Mouse (Mus musculus): ENCODE data around the gene Acer3. TPM values are rescaled to one million over a fixed set of nuclear protein-coding genes. Genes with fewer than 3 reads are reported as not detected.
A peak's percentile ranks its signal among the peaks of the same experiment; 100 is the strongest.

The Acer3 gene
- total RNA-seq, 2 experiments from 2014 or later = 12.9 to 17.3 TPM

DNA sequence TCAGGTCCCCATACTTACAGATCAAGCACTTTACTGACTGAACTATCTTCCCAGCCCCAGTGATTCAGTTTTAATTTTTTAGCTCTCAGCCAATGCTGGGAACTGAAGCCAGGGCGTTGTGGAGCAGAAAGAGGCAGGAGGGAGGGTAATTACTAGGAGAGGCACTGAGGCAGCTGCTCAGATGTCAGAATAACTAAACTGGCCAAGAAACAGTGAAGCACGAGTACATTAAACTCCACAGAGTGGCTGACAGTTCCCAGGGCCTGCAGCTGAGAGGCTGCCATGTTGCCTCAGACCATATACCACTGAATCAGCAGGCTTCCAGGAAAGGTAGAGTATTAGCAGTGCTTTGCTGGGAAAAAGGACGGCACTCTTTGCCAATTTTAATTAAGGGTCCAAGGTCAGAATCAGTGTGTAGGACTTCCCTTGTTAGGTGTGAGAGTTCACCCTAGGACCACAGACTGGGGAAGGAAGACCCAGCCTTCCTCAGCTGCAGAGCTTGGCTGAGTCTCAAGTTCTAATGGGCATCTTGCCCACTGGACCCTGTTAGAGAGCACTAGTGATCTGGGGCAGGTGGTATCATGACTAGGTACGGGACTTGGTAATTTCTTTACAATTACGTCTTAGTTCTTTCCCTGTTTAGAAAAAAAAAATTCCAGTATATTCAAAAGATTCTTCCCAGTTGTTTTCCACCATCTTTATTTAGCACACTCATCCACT is 11.8 kb upstream of the Acer3 start:
- DNase-seq = no peak

DNA sequence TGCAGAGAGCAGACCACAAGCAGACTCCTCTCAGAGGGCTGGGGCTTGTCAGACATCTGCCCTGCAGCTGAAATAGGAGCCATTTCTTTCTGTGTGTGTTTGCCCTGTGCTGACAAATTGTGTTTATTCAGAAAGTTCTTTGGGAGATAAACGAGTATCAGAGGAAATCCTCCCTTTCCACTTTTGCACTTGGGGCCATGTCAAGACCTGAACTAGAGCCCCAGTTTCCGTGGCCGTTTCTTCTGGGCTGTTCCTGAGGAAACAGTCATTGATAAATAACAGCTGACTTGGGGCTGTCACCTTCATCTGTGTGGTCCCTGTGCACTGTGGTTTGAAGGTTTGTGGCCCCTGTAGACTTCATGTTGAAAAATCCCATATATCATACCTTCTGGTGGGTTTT is 10.9 kb upstream of the Acer3 start:
- DNase-seq = peak in 1 of 2 experiments; percentile 14

DNA sequence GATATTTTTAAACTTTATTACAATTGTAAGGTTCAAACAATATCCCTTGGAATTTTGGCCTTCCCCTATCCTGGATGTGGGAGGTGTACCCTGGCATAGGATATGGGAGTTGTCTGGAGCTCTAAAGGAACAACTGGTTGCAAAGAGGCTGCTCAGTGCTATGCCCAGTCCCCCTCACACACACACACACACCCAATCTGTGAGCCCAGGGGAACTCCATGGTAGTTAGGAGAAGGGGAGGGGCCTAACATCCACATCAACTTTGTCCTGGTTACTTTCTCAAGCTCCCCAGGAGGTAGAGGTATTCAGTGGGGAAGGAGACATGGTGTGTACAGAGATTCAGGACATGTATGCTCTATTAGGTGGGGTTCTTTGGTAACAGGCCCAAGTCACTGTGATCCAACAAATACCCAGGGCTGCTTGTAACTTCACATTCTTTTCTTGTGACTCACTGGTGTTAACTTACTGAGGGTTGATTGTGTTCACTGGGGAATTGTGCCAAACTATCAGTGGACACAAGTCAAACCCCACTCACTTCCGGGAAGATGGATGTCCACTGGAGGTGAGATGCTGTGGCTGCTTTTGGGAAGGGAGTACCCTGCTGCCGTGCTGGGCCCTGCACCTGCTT is 9.5 kb upstream of the Acer3 start:
- no peak for DNase-seq

DNA sequence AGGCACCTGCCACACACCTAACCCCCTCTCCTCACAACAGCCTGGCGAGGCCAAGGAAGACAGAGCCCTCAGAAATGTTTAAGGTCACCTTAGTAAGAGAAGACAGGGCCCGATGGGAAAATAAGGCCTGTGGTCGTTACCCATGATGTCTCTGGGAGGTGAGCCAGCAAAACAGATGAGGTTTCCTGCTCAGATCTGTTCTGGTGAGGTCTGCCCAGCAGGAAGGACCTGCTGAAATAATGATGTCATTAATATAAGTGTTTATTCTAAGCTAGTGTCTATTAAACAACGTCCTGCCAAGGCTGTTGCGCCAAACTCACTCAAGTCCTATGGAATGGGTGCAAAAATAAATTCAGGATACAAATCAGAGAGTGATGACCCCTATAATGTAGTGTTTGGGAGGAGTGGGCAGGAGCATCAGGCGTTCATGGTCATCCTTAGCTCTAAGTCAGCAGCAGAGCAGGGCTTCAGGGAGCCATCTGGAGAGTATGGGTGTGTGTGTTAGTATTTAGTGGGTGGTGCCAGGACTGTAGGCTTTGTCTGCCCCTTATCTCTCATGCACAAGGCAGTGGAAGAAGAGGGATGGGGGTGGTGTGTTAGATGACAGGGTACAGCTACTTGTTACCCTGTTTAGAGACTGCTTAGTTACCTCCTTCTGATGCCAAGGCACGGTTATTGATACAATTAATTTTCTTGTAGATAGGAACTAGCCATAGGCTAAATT is 8.8 kb upstream of the Acer3 start:
- no peak for DNase-seq

DNA sequence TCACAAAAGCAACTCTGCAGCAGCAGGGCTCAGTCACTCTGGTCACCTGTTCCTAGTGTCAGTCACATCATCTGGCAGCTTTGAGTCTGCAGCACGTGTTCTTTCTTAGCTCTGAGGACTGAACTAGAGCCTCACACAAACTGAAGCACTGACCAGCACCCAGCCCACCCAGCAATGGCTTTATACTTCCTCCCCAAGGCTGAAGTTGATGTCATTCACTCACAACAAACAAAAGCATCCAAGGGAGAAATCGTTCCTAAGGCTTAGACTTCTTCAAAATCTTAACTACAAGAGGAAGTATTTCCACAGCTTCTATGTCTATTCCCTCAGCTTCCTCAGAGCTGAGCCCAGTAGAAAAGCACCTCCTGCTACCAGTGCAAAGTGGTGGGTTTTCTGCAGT is 7.3 kb upstream of the Acer3 start:
- DNase-seq = no peak

DNA sequence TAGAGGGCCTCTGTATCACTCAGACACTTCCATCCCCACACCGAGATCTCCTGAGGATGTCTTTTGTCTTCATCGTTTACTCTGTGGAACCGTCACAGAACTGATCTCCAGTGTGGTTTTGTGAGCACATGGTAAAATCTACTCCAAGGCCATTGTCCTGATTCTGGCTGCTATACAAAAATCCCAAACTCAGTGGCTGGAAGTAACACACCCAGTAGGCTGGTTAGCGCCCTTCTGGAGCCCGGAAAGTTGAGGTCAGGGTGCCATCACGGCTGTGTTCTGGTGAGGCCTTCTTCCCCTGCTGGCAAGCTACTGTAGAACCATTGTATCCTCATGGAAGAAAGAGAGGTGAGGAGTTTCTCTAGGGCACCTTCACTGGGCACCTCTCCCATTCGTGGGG is 5.0 kb upstream of the Acer3 start:
- no peak for DNase-seq

DNA sequence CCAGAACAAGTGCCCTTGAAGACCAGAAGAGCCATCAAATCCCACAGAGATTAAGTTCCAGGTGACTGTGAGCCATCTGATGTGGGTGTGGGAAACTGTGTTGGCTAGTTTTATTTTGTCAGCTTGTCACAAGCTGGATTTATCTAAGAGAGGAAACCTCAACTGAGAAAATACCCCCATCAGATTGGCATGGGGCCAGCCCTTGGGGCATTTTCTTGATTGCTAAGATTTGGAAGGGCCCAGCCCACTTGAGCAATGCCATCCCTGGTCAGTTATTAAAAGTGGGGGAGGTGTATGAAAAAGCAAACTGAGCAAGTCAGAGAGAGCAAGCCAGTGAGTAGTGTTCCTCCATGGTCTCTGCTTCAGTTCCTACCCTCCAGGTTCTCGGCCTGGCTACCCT is 3.2 kb upstream of the Acer3 start:
- no peak for DNase-seq

DNA sequence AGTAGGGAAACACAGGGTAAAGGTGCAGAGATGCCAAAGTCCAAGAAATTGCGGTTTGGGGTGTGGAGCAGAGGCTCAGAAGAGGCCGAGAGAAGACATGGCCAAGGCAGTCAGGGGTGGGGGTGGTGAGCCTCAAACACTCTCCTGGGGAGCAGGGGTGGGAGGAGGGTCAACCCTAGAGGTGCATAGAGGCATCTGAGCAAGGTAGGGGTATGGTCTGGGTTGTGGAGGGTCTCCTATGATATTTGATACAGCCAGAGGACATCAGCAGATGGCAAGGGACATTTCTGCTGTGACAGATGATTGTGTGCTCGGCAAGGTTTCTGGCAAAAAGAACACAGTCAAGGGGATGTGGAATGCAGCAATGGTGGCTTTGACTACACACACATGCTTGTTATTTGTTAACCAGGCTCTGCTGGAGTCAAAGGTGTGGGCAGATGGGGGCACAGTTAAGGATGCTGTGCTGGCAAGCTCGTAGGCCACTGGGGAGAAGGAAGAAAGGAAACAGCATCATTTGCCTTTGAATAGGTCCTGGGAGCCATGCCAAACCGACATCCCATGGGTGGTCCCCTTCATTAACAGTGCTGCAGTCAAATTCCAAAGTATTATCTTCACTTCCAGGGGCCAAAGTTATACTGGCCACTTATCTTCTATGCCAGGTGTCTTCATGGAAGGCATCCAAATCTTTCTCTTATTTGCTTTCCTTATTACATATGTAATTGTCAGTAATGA is 2.4 kb upstream of the Acer3 start:
- DNase-seq = peak in 1 of 2 experiments; percentile 24

DNA sequence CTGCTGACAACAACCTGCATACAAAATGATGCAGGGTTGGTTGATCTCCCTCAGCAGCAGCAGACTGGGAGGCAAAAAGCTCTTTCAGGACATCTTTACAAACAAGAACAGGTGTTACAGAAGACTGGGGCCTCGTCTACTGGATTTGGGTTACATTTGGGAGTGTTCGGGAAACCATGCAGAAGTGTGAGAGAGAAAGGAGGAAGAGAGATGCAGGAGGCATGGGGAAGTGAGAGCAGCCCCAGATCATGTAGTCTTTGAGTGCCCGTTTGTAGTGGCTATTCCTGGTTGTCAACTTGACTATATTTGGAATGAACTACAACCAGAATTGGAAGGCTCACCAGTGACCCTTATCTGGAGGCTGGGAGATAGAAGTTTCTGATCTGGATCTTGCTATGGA is 1.4 kb upstream of the Acer3 start:
- DNase-seq = no peak

DNA sequence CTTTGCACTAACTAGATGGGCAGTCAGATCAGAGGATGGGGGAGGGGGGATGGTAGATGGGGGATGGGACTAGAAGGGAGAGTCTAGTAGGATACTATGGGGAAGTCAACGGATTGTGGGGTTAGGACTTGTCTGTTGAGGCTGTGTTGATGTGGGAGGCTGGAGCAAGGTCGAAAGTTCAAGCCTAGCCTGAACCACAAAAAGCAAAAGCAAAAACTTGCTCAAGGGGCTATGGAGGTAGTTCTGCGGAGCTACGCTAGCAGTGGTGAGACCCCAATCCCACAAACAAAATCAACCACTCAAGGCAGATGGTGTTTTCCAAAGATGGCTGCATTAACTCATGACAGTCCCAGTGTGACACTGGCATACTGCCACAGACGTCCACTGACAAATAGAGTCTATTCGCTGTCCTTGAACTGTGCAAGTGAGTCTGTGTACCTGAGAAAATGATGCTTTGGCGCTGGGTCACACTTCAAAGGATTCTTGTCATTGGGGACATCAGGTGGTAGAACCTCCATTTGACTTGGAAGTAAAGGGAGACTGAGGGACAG is 927 bp downstream of the Acer3 start:
- peak; percentile 7 to 22 for DNase-seq

DNA sequence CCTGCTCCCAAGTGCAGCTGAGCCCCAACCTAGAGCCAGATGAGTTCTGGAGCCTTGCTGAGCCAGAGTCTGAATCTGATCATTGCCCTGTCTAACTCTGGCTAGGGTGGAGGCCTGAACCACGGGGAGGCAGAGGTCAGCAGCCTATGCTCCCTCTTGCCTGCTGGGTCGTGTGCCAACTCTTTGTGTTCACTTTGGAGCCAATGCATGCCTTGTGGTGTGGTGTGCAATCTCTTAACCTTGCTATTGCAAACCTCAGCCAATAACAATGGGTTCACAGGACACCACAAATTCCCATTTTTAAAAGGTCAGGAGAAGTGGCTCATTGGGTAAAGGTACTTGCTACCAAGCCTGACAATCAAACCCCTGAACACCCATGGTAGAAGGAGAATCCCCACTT is 4.4 kb downstream of the Acer3 start:
- DNase-seq = peak; percentile 47 to 64

DNA sequence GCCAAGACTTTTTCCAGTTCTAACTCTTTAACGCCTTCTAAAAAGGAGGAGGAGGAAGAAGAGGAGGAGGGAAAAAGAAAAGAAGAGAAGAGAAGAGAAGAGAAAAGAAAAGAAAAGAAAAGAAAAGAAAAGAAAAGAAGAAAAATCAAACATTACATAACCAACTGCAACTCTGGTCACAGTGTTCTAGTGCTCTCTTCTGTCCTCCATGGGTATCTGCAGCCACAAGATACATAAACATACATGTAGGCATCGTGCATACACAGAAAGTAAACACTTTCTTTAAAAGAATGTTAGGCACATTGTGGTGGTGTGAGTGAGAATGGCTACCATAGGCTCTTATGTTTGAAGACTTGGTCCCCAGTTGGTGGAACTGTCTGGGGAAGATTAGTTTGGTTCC is 5.9 kb downstream of the Acer3 start:
- no peak for DNase-seq

DNA sequence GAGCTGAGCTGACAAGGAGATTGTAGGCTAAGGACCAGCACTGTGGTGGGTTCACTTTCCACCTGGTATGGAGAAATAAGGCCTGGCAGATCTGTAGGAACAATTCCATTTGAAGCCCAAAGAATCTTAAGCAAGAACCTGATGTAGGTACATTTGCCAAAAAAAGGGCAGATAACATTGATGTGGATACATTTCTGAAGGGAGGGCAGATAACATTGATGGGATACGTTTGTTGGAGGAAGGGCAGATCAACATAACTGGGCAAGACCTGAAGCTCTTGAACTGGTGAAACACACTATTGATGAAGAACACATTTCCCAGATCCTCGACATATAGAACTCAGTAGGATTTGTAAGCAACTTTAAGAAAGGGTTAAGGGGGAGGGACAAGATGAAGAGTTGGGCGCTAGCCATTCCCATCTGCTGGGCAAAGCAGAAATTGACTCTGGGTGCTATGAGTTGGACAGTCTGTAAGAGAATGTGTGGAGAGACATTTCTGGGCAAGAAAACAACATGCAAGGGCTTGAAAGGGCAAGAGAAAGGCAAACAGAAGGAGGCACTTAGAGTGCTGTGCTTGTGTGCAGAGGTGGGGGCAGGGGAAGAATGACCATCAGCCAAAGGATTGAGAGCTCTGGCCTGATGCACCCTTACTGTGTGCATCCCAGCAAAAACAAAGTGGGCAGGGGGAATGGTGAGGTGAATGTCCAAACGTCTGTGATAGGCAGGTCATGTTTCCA is 8.7 kb downstream of the Acer3 start:
- no peak for DNase-seq

DNA sequence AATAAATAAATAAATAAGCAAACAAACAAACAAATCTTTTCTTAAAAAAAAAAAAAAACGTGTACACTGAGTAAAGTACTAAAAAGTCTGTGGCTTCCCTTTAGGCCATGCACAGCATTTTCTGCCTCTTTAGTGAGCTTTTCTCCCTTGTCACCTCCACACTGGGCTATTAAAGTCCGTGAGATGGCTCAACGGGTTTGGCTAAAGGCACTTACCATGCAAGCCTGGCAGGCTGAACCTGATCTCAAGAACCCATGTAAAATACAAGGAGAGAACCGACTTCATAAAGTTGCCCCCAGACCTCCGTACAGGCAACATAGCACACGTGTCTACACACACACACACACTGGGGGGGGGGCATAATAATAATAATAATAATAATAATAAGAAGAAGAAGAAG is 10.7 kb downstream of the Acer3 start:
- DNase-seq = no peak

DNA sequence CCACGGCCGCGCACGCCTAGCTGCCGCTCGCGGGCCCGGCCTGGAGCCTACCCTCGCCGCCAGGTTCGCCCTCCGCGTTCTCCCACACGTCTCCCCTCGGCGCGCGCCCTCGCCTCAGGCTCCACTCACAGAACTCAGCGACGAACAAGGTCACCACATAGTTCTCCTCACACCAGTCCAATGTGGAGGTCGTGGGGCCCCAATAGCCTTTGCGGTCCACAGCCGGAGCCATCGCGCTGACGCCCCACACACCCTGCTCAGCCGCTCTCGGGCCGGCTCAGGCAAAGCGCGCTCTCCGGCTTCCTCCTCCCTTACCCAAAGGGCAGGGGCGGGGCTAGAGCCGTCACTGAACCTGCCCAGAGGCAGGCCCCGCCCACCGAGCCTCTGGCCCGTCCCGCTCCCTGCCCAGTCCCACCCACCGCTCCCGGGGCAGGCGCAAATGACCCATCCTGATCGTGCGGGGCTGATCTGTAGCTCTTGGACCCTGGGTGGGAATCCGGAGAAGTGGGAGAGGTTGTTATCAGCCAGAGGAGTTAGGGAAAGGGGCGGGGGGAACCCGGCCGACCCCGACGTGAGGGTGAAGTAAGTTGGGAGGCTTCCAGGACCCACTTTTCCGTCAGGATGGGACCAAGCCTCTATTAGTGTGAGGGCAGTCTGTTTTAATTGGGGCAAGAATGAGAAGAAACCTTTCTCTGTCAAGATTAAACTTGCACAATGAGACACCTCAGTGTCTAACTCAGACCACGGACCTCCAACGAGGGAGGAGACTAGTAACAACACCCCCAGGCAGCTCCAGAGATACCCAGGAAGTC is 11.6 kb downstream of the Acer3 start:
- peak; percentile 97 to 99 for DNase-seq

DNA sequence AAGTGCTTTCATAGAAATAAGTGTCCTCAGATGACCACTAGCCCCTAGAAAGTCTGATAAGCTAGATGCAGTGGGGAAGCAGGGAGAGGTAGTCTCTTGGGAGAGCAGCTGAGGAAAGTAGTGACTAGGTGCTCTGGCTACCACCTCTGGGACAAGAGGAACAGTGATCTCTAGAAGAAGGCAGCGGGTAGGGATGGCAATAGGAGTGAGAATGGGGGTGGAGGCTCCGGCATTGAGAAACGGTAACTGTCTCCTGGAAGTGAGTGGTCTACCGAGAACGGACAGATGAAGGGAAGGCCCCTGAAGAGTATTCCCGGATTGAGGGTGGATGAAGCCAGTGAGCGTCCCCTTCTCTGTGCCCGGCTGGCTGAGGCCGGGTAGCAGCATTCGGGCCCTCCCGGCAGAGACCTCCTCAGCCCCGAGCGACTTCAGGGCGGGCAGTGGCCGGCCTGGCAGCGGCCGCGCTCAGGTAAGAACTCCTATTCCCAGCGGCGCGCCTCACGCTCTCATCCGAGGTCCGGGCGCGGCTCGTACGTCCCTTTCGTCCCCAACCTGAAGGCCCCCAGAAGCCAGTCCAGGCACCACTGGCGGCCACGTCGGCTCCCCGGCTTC is 12.3 kb downstream of the Acer3 start:
- DNase-seq = peak in 1 of 2 experiments; percentile 52

DNA sequence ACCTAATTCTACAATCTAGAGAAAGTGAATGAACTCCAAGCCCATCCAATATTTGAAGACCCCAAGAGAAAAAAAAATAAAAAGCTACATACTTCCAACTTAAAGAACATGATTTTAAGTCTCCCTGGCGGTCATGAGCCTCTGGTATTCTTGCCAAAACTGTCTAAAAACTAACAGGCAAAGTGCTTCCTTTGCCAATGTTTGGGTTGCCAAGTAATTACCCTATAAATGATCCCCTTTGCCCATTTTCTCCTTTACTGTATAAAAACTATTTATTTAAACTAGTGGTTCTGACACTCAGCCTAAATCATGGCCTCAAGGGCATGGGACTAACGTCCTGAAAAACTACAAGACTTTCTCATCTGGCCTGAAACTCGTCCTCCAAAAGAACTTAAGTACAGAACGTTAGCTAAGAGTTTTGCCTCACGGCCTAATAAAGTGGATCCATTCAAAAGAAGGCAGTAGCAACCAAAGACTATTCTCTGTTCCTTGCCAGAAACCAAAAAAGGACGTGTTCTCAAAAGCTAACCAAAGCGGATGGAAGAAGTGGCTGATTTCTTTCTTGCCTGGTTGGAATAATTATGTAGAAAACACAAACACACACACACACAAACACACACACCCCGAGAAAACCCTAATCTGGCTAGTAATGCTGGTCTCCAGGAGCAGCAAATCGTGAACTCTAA is 12.9 kb downstream of the Acer3 start:
- no peak for DNase-seq

DNA sequence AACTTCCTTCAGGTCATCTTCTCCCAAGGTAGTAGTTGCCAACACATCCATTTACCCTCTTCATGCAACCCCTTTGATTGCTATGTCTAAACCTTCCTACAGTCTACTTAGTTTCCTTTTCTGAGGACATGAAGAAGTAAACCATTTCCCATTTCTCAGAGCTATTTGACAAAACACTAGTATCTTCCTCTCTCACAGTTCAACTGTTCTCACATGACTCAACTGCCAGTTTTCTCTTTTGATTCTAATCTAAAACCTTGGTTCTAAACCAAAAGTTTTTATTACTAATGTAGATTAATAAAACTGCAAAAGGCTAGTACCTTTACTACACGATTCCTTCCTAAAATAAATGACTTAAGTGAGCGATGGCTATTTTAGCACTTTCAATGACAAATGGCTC is 13.6 kb downstream of the Acer3 start:
- no peak for DNase-seq

DNA sequence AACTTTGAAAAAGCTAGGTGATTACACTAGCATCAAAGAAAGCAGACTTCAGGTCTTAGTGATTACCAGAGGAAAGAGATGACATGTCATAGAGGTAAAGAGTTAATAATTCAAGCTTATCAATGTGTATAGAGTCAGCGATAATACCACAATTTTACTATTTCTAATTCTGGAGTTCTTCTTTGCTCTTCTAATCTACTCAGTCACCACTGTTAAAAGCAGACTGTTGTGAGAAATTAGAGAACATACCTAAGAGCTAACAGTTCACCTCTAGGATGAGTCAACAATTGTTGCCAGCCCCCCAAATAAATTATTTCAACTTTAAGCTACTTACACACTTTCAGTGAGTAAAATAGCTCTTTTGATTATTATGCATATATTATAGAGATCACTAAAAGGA is 28.1 kb downstream of the Acer3 start:
- DNase-seq = no peak

DNA sequence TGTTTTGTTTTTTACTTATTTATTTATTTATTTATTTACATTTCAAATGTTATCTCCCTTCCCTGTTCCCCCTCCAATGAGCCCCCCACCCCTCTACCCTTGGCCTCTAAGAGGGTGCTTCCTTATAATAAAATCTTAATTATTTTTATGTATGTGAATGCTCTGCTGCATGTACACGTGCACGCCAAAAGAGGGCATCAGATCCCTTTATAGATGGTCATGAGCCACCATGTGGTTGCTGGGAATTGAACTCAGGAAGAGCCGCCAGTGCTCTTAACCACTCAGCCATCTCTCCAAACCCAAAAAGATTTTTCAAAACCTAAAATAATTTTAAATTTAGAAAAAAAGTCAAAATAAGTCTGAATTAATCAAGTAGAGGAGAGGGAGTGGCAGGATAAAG is 31.4 kb downstream of the Acer3 start:
- DNase-seq = peak; percentile 11 to 49

All from adrenal gland, postnatal 36 days (tissue).